Mouse (Mus musculus) stomach, embryonic 16.5 days (tissue): Measurements from ENCODE around the gene Nagpa. TPM values are rescaled to one million over a fixed set of nuclear protein-coding genes. Genes with fewer than 3 reads are reported as not detected.
"Not testable (repeated sequence)": the region's sequence is repeated elsewhere in the genome, so short reads cannot be mapped to it uniquely, and the experiment has no call there.

Source experiments
- ATAC-seq: fragments of 200-750 bp; cut with Nextera tagmentation; 2 replicates; pipeline ENCODE4 v1.8.0; 2017; ENCODE audit warnings: moderate number of reproducible peaks, moderate TSS enrichment; ENCODE audit not compliant: insufficient read depth, low FRiP score
- H3K27ac ChIP-seq: fragments of 300-500 bp; sonication (generic); 2 replicates; pipeline ENCODE4 v1.5.1; 2014; ENCODE audit warnings: low read length
- H3K27me3 ChIP-seq: fragments of 300-500 bp; sonication (generic); 2 replicates; pipeline ENCODE4 v1.6.1; 2014; ENCODE audit warnings: low read length, control low read depth, mixed read lengths; ENCODE audit not compliant: control insufficient read depth, insufficient read depth
- H3K36me3 ChIP-seq: fragments of 300-500 bp; sonication (generic); 2 replicates; pipeline ENCODE4 v1.6.1; 2014; ENCODE audit warnings: low read length; ENCODE audit not compliant: control insufficient read depth, insufficient read depth
- H3K4me1 ChIP-seq: fragments of 300-500 bp; sonication (generic); 2 replicates; pipeline ENCODE4 v1.6.1; 2014; ENCODE audit warnings: low read length, control low read depth, mixed read lengths; ENCODE audit not compliant: control insufficient read depth, insufficient read depth
- H3K4me2 ChIP-seq: fragments of 300-500 bp; sonication (generic); 2 replicates; pipeline ENCODE4 v1.6.1; 2014; ENCODE audit warnings: low read depth, low read length, mixed read lengths
- H3K4me3 ChIP-seq: fragments of 300-500 bp; sonication (generic); replicated peaks from 2 replicates; pipeline ENCODE4 v1.5.1; 2014; ENCODE audit warnings: mild to moderate bottlenecking, low read length
- H3K9ac ChIP-seq: fragments of 300-500 bp; sonication (generic); 2 replicates; pipeline ENCODE4 v1.6.1; 2014; ENCODE audit warnings: low read length
- H3K9me3 ChIP-seq: fragments of 300-500 bp; sonication (generic); replicated peaks from 2 replicates; pipeline ENCODE4 v1.6.1; 2016; ENCODE audit warnings: low read length, control low read depth; ENCODE audit not compliant: control insufficient read depth
- WGBS: fragments of 180-500 bp; shearing (Covaris S2); extraction: QIAGEN DNeasy Blood & Tissue Kit; methylation state at CpG from one replicate; pipeline ENCODE4 v1.1.7; 2014; 5-methylcytosine and 5-hydroxymethylcytosine counted together
- polyA plus RNA-seq: library from polyadenylated mRNA; unstranded; fragments of >200 nt; fragmentation: Nextera tagmentation; extraction: Ambion mirVana; gene quantifications from 2 replicates; pipeline ENCODE4 v1.2.1, GENCODE M21; 2015

Gene Nagpa
- polyA plus RNA-seq, 1 experiment from 2014 or later: 19.7 TPM

- H3K27me3 ChIP-seq, H3K4me2 ChIP-seq, ATAC-seq, H3K9me3 ChIP-seq, H3K36me3 ChIP-seq, H3K27ac ChIP-seq, H3K4me3 ChIP-seq, H3K9ac ChIP-seq, H3K4me1 ChIP-seq: not testable (repeated sequence)
- 70% methylated on average over 3 of the region's 3 CpGs for WGBS
These were observed 24.3 kb upstream of the Nagpa start for GRCm38 (mm10) chr16:5228103-5228502.

GRCm38 (mm10) chr16:5227501-5227900 is 23.7 kb upstream of the Nagpa start:
- not testable (repeated sequence) for H3K36me3 ChIP-seq, H3K4me2 ChIP-seq, H3K9me3 ChIP-seq, H3K27me3 ChIP-seq, H3K4me1 ChIP-seq, H3K4me3 ChIP-seq, H3K9ac ChIP-seq, H3K27ac ChIP-seq, ATAC-seq
- 76% methylated on average over 19 of the region's 19 CpGs for WGBS

- not testable (repeated sequence) for ATAC-seq, H3K4me2 ChIP-seq, H3K9ac ChIP-seq, H3K36me3 ChIP-seq, H3K27ac ChIP-seq, H3K4me1 ChIP-seq, H3K4me3 ChIP-seq, H3K27me3 ChIP-seq, H3K9me3 ChIP-seq
- 2% methylated on average over 1 of the region's 1 CpGs for WGBS
These were observed 22.7 kb upstream of the Nagpa start for GRCm38 (mm10) chr16:5226534-5226933.

- Histone ChIP-seq H3K27me3 (no peaks in the 10 kb centered on the region), H3K9me3 (no peaks in the 10 kb centered on the region), H3K27ac (no peak within 1 kb of the TSS), H3K4me1 (no peaks in the 10 kb centered on the region), H3K4me2 (no peak within 1 kb of the TSS), H3K4me3 (no peak within 1 kb of the TSS), H3K9ac (no peak within 1 kb of the TSS), H3K36me3 (no peaks in the 10 kb centered on the region)
- WGBS: 51% methylated on average over 6 of the region's 6 CpGs
- peak; percentile 17; the same call in 1 of the 2 replicates for ATAC-seq
These were observed 18.3 kb upstream of the Nagpa start, which contains the start of gene AU021092 for GRCm38 (mm10) chr16:5222140-5222539. AU021092 (minus strand) TSS chr16:5222299.

- Histone ChIP-seq H3K27me3 (no peaks in the 10 kb centered on the region), H3K4me1 (peaks cover 3% of the 10 kb centered on the region), H3K9ac (no peak overlapping the region), H3K27ac (no peak overlapping the region), H3K4me3 (no peak overlapping the region), H3K36me3 (no peaks in the 10 kb centered on the region), H3K9me3 (no peaks in the 10 kb centered on the region), H3K4me2 (no peak overlapping the region)
- 59% methylated on average over 4 of the region's 4 CpGs for WGBS
- no peak for ATAC-seq
These were observed 17.6 kb upstream of the Nagpa start for GRCm38 (mm10) chr16:5221403-5221802.

- WGBS: 74% methylated on average over 5 of the region's 5 CpGs
- ATAC-seq: no peak
These were observed 13.7 kb upstream of the Nagpa start for GRCm38 (mm10) chr16:5217341-5218133.

GRCm38 (mm10) chr16:5216686-5217085 is 12.9 kb upstream of the Nagpa start:
- whole genome bisulfite sequencing: 44% methylated on average over 6 of the region's 6 CpGs
- H3K9me3 ChIP-seq: no peaks in the 10 kb centered on the region
- ATAC-seq: no peak

More at GRCm38 (mm10) chr16:5217341-5218133, 13.7 kb upstream of the Nagpa start:
- H3K4me3 ChIP-seq: no peak overlapping the region
- H3K4me1 ChIP-seq: peaks cover 8% of the 10 kb centered on the region
- H3K27ac ChIP-seq: no peak overlapping the region
- no peaks in the 10 kb centered on the region for H3K36me3 ChIP-seq
- H3K9me3 ChIP-seq: no peaks in the 10 kb centered on the region
- no peak overlapping the region for H3K9ac ChIP-seq
- no peak overlapping the region for H3K4me2 ChIP-seq
- H3K27me3 ChIP-seq: no peaks in the 10 kb centered on the region

GRCm38 (mm10) chr16:5214126-5214525 is 10.3 kb upstream of the Nagpa start:
- no peak overlapping the region for H3K27ac ChIP-seq
- ATAC-seq: no peak
- H3K9me3 ChIP-seq: no peaks in the 10 kb centered on the region
- peaks cover 8% of the 10 kb centered on the region for H3K4me1 ChIP-seq
- no peak overlapping the region for H3K9ac ChIP-seq
- 86% methylated on average over 2 of the region's 2 CpGs for WGBS
- no peaks in the 10 kb centered on the region for H3K27me3 ChIP-seq
- no peaks in the 10 kb centered on the region for H3K36me3 ChIP-seq
- no peak overlapping the region for H3K4me2 ChIP-seq
- no peak overlapping the region for H3K4me3 ChIP-seq

More at GRCm38 (mm10) chr16:5216686-5217085, 12.9 kb upstream of the Nagpa start:
- Histone ChIP-seq H3K27ac (no peak overlapping the region), H3K4me3 (no peak overlapping the region), H3K4me1 (peaks cover 8% of the 10 kb centered on the region), H3K36me3 (no peaks in the 10 kb centered on the region), H3K9ac (no peak overlapping the region), H3K27me3 (no peaks in the 10 kb centered on the region), H3K4me2 (no peak overlapping the region)

- no peak for ATAC-seq
- Histone ChIP-seq H3K4me1 (peaks cover 8% of the 10 kb centered on the region), H3K4me2 (no peak overlapping the region), H3K9me3 (no peaks in the 10 kb centered on the region), H3K4me3 (no peak overlapping the region), H3K9ac (no peak overlapping the region), H3K27me3 (no peaks in the 10 kb centered on the region), H3K27ac (no peak overlapping the region), H3K36me3 (no peaks in the 10 kb centered on the region)
- WGBS: 83% methylated on average over 3 of the region's 3 CpGs
These were observed 8.3 kb upstream of the Nagpa start for GRCm38 (mm10) chr16:5212150-5212549.
